Mouse (Mus musculus): ENCODE data around the gene Naf1. TPM values are rescaled to one million over a fixed set of nuclear protein-coding genes. Genes with fewer than 3 reads are reported as not detected.

Gene Naf1
- polyA plus RNA-seq, 1 experiment: 2.9 TPM

Other genes starting within 250 kb of the Naf1 start
- gene Npy5r, start 172.1 kb upstream of the Naf1 start, polyA plus RNA-seq (2012; rRNA removed): not detected in 2 replicates
- 3.0 and 3.7 TPM in 2 replicates for gene Npy1r, start 163.0 kb upstream of the Naf1 start, polyA plus RNA-seq (2012; rRNA removed)